Mouse (Mus musculus) lung, postnatal 0 days (tissue): Measurements from ENCODE around the gene Tsr2. TPM values are rescaled to one million over a fixed set of nuclear protein-coding genes. Genes with fewer than 3 reads are reported as not detected.

ENCODE experiments used
- ATAC-seq: fragments of 200-750 bp; cut with Nextera tagmentation; 2 replicates; pipeline ENCODE4 v1.8.0; 2017; ENCODE audit warnings: moderate library complexity
- DNase-seq: peaks from one replicate; pipeline ENCODE4 v3.0.0-alpha.2; 2016; ENCODE audit warnings: low spot score
- H3K27ac ChIP-seq: fragments of 300-500 bp; sonication (generic); 2 replicates; pipeline ENCODE4 v1.5.1; 2014; ENCODE audit warnings: antibody characterized with exemption, mild to moderate bottlenecking, low read length, mixed read lengths
- H3K27me3 ChIP-seq: fragments of 300-500 bp; sonication (generic); replicated peaks from 2 replicates; pipeline ENCODE4 v1.6.1; 2014; ENCODE audit warnings: low read length, mixed read lengths; ENCODE audit not compliant: insufficient read depth
- H3K36me3 ChIP-seq: fragments of 300-500 bp; sonication (generic); 2 replicates; pipeline ENCODE4 v1.6.1; 2014; ENCODE audit warnings: low read length, mixed read lengths; ENCODE audit not compliant: insufficient read depth
- H3K4me1 ChIP-seq: fragments of 300-500 bp; sonication (generic); 2 replicates; pipeline ENCODE4 v1.6.1; 2014; ENCODE audit warnings: antibody characterized with exemption, low read depth, low read length, mixed read lengths; ENCODE audit not compliant: insufficient read depth
- H3K4me2 ChIP-seq: fragments of 300-500 bp; sonication (generic); replicated peaks from 2 replicates; pipeline ENCODE4 v1.6.1; 2014; ENCODE audit warnings: low read depth, mild to moderate bottlenecking, low read length, moderate library complexity, mixed read lengths
- H3K4me3 ChIP-seq: fragments of 300-500 bp; sonication (generic); 2 replicates; pipeline ENCODE4 v1.5.1; 2014; ENCODE audit warnings: low read depth, low read length
- H3K9ac ChIP-seq: fragments of 300-500 bp; sonication (generic); replicated peaks from 2 replicates; pipeline ENCODE4 v1.6.1; 2014; ENCODE audit warnings: low read depth, mild to moderate bottlenecking
- H3K9me3 ChIP-seq: fragments of 300-500 bp; sonication (generic); 2 replicates; pipeline ENCODE4 v1.6.1; 2016; ENCODE audit warnings: low read length, mixed read lengths
- CTCF ChIP-seq: IDR thresholded peaks from 2 replicates; pipeline ENCODE4 v1.5.1; 2016; ENCODE audit warnings: antibody characterized with exemption, mild to moderate bottlenecking
- EP300 ChIP-seq: IDR thresholded peaks from 2 replicates; pipeline ENCODE4 v1.6.1; 2016; ENCODE audit warnings: antibody characterized with exemption, mild to moderate bottlenecking, control low read depth
- WGBS: fragments of 180-500 bp; shearing (Covaris S2); extraction: QIAGEN DNeasy Blood & Tissue Kit; methylation state at CpG from one replicate; pipeline ENCODE4 v1.1.7; 2014; 5-methylcytosine and 5-hydroxymethylcytosine counted together
- polyA plus RNA-seq: library from polyadenylated mRNA; unstranded; fragments of >200 nt; fragmentation: Nextera tagmentation; extraction: Ambion mirVana; gene quantifications from 2 replicates; pipeline ENCODE4 v1.2.1, GENCODE M21; 2015

Tsr2 gene
- polyA plus RNA-seq, 1 experiment from 2014 or later, result 14.6 TPM

DNA sequence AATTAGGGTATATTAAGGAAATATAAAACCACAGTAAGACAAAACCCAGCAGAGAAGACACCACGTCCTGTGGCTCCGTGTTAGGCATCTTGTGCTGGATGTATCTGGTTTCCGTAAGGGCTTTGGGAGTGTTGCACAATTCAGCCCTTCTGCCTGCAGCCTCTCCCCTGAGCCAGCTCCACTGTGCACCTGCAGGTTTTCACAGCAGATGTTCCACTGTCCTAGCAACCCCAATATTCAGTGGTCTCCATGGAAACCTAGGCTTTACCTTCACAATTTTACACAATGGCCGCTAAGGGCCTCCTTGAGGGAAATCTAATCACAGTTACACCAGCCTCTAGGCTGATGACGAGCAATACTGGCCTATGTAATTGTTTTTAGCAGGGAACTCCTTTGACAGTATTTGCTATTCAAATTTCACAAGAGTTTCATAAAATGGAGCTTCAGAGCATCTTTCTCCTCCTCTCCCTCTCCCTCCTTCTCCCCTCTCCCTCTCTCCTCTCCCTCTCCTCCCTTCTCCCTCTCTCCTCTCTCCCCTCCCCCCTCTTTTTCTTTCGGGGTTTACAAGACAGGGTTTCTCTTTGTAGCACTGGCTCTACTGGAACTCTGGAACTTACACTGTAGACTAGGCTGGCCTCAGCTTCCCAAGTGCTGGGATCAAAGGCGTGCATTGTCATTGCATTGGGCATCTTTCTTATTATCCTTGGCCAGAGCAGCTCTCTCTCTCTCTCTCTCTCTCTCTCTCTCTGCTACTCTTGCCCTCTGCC is 11.1 kb upstream of the Tsr2 start:
- Histone ChIP-seq H3K27me3 (no peaks in the 10 kb centered on the region), H3K36me3 (no peaks in the 10 kb centered on the region), H3K9ac (no peak overlapping the region), H3K4me1 (no peaks in the 10 kb centered on the region), H3K27ac (no peak overlapping the region), H3K4me2 (no peak overlapping the region), H3K4me3 (no peak overlapping the region), H3K9me3 (no peaks in the 10 kb centered on the region)
- ATAC-seq (no peak), DNase-seq (no peak)
- no peak for TF ChIP-seq EP300
- 58% methylated on average over 7 of the region's 7 CpGs for WGBS

- H3K9ac ChIP-seq, result no peak overlapping the region
- H3K4me2 ChIP-seq, result no peak overlapping the region
- no peak overlapping the region for H3K4me3 ChIP-seq
- WGBS, result 62% methylated on average over 1 of the region's 1 CpGs
- no peaks in the 10 kb centered on the region for H3K9me3 ChIP-seq
- no peaks in the 10 kb centered on the region for H3K27me3 ChIP-seq
- H3K4me1 ChIP-seq, result no peaks in the 10 kb centered on the region
- H3K27ac ChIP-seq, result no peak overlapping the region
- no peak for ATAC-seq
- H3K36me3 ChIP-seq, result no peaks in the 10 kb centered on the region
- DNase-seq, result no peak
- TF ChIP-seq CTCF (no peak), EP300 (no peak)
Observed at GRCm38 (mm10) chrX:151087418-151087817, 8.9 kb downstream of the Tsr2 start.

- 38% methylated on average over 2 of the region's 2 CpGs for WGBS
- H3K9ac ChIP-seq, result no peak overlapping the region
- no peak overlapping the region for H3K4me3 ChIP-seq
- no peaks in the 10 kb centered on the region for H3K27me3 ChIP-seq
- TF ChIP-seq EP300, result no peak
- no peak for TF ChIP-seq CTCF
- no peak for DNase-seq
- no peak overlapping the region for H3K27ac ChIP-seq
- H3K4me2 ChIP-seq, result no peak overlapping the region
- H3K4me1 ChIP-seq, result no peaks in the 10 kb centered on the region
- H3K9me3 ChIP-seq, result no peaks in the 10 kb centered on the region
- no peak for ATAC-seq
- no peaks in the 10 kb centered on the region for H3K36me3 ChIP-seq
Observed at GRCm38 (mm10) chrX:151085599-151085998, 10.7 kb downstream of the Tsr2 start.

DNA sequence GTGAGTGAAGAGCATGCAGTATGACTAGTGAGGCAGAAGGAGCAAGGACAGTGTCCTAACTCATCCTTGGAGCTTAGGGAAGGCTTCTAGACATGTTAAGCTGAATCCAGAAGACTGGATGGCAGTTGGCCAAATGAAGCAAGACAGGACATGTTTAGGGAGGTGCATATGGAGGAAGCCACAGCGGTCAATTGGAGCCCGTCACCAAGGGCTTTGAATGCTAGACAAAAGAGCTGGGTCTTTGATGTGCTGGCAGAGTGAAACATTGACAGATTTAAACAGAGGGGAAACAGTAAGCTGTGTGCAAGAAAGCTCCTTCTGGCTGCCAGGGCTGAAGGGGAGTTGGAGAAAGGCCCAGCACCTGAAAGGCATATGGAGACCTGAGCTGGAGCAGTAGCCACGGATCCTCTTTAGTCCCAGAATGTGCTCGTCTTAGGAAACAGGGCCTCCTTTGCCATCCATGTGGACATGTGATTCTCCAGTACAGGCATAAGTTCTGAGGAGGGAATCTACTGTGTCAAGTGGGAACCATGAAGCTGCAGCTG is 19.3 kb downstream of the Tsr2 start:
- ATAC-seq, result no peak
- no peak for TF ChIP-seq CTCF
- TF ChIP-seq EP300, result no peak
- WGBS, result 77% methylated on average over 4 of the region's 4 CpGs
- no peaks in the 10 kb centered on the region for H3K4me1 ChIP-seq
- DNase-seq, result no peak
- H3K4me3 ChIP-seq, result no peak overlapping the region
- H3K27me3 ChIP-seq, result no peaks in the 10 kb centered on the region
- H3K27ac ChIP-seq, result no peak overlapping the region
- no peaks in the 10 kb centered on the region for H3K9me3 ChIP-seq
- H3K36me3 ChIP-seq, result no peaks in the 10 kb centered on the region
- H3K9ac ChIP-seq, result no peak overlapping the region
- no peak overlapping the region for H3K4me2 ChIP-seq

GRCm38 (mm10) chrX:151076007-151076406 is 20.3 kb downstream of the Tsr2 start:
- TF ChIP-seq CTCF (no peak), EP300 (no peak)
- no peak for ATAC-seq
- Histone ChIP-seq H3K4me2 (no peak overlapping the region), H3K9me3 (no peaks in the 10 kb centered on the region), H3K27me3 (no peaks in the 10 kb centered on the region), H3K36me3 (no peaks in the 10 kb centered on the region), H3K4me1 (no peaks in the 10 kb centered on the region), H3K4me3 (no peak overlapping the region), H3K9ac (no peak overlapping the region), H3K27ac (no peak overlapping the region)
- no peak for DNase-seq
- WGBS, result 89% methylated on average over 5 of the region's 5 CpGs

- Histone ChIP-seq H3K4me3 (no peak overlapping the region), H3K4me1 (no peaks in the 10 kb centered on the region), H3K27me3 (no peaks in the 10 kb centered on the region), H3K9ac (no peak overlapping the region), H3K9me3 (no peaks in the 10 kb centered on the region), H3K4me2 (no peak overlapping the region), H3K27ac (no peak overlapping the region), H3K36me3 (no peaks in the 10 kb centered on the region)
- 95% methylated on average over 5 of the region's 5 CpGs for WGBS
- TF ChIP-seq EP300 (no peak), CTCF (no peak)
- no peak for DNase-seq
- ATAC-seq, result no peak
Observed at GRCm38 (mm10) chrX:151067876-151068275, 28.5 kb downstream of the Tsr2 start.
